Mouse (Mus musculus) spleen, postnatal 36 days (tissue): Measurements from ENCODE around the gene Mmel1.

Source experiments
- DNase-seq, 2 experiments: peaks; one replicate each; pipeline ENCODE4 v3.0.0; 2022; ENCODE audit warnings: low spot score in 2 of 2, mixed read lengths in 1 of 2

The Mmel1 gene

GRCm38 (mm10) chr4:154864271-154864771 lies 5.1 kb upstream of the Mmel1 start:
- DNase-seq: peak; percentile 84 to 87

- DNase-seq: no peak
Measured at GRCm38 (mm10) chr4:154864961-154865760, 4.2 kb upstream of the Mmel1 start.

- DNase-seq: no peak
Measured at GRCm38 (mm10) chr4:154866391-154866790, 3.0 kb upstream of the Mmel1 start.

GRCm38 (mm10) chr4:154867257-154867656 lies 2.1 kb upstream of the Mmel1 start:
- no peak for DNase-seq

- DNase-seq: no peak
Measured at GRCm38 (mm10) chr4:154870721-154871120, 1.3 kb downstream of the Mmel1 start.

GRCm38 (mm10) chr4:154871757-154872251 lies 2.4 kb downstream of the Mmel1 start:
- DNase-seq: no peak

GRCm38 (mm10) chr4:154873186-154873585 lies 3.8 kb downstream of the Mmel1 start:
- DNase-seq: no peak

- peak; percentile 86 to 91 for DNase-seq
Measured at GRCm38 (mm10) chr4:154877864-154878548, 8.6 kb downstream of the Mmel1 start.

GRCm38 (mm10) chr4:154880730-154881129 lies 11.3 kb downstream of the Mmel1 start:
- peak; percentile 22 to 55 for DNase-seq

GRCm38 (mm10) chr4:154882014-154882659 lies 12.8 kb downstream of the Mmel1 start:
- DNase-seq: peak in 1 of 2 experiments; percentile 18

- no peak for DNase-seq
Measured at GRCm38 (mm10) chr4:154885416-154885815, 16.0 kb downstream of the Mmel1 start.

- no peak for DNase-seq
Measured at GRCm38 (mm10) chr4:154886876-154887592, 17.6 kb downstream of the Mmel1 start.

GRCm38 (mm10) chr4:154887593-154888250 lies 18.3 kb downstream of the Mmel1 start:
- no peak for DNase-seq

- no peak for DNase-seq
Measured at GRCm38 (mm10) chr4:154890887-154891286, 21.5 kb downstream of the Mmel1 start.

GRCm38 (mm10) chr4:154895549-154895948 lies 26.2 kb downstream of the Mmel1 start:
- DNase-seq: no peak

GRCm38 (mm10) chr4:154897676-154898465 lies 28.5 kb downstream of the Mmel1 start:
- DNase-seq: no peak

- DNase-seq: peak; percentile 82 to 85
Measured at GRCm38 (mm10) chr4:154898506-154899446, 29.4 kb downstream of the Mmel1 start, which contains the start of gene Fam213b. Fam213b (minus strand) TSS chr4:154899135.

- DNase-seq: no peak
Measured at GRCm38 (mm10) chr4:154902371-154902770, 33.0 kb downstream of the Mmel1 start.
